Mouse (Mus musculus): ENCODE results near the gene Psmb9. TPM values are rescaled to one million over a fixed set of nuclear protein-coding genes. Genes with fewer than 3 reads are reported as not detected.
"Not testable (repeated sequence)": the region's sequence is repeated elsewhere in the genome, so short reads cannot be mapped to it uniquely, and the experiment has no call there.

The Psmb9 gene
- total RNA-seq (2021) = 10 to 100 TPM in 1 of 2 experiments, 1 to 10 TPM in 1; 6.9 to 13.5 TPM
- 16.0 and 20.5 TPM in 2 replicates for polyA plus RNA-seq (2012; rRNA removed)
- long read RNA-seq, transcript Psmb9-204 (6 exons, 1,352 nt) = major isoform, 12 of 13 reads
- long read RNA-seq, partial matches to known transcripts = 0 of 13 reads
- long read RNA-seq, other reads (novel, unspliced or antisense) = 1 of 13 reads

GRCm38 (mm10) chr17:34187261-34187916 is at the start of gene Psmb9, which contains the start of gene Tap1:
Psmb9 (minus strand) TSS chr17:34187764.
Tap1 (plus strand) TSS chr17:34187553.
- Histone ChIP-seq H3K79me2 (replicated peaks; ENCODE audit: control insufficient read depth, insufficient read depth, low read length) (no peaks in the 10 kb centered on the region), H3K27me3 (ENCODE audit: control insufficient read depth, insufficient read depth, low read length) (no peaks in the 10 kb centered on the region), H3K36me3 (ENCODE audit: control insufficient read depth, insufficient read depth, low read length) (no peaks in the 10 kb centered on the region), H3K4me1 (ENCODE audit: control insufficient read depth, insufficient read depth, low read length) (peaks cover 1% of the 10 kb centered on the region; the same call in 1 of the 2 replicates), H3K9ac (ENCODE audit: low read depth, low read length) (peak within 1 kb of the TSS; percentile 83), H3K27ac (peak within 1 kb of the TSS; percentile 91), H3K4me3 (peak within 1 kb of the TSS; percentile 82)
- peak; percentile 37; the same call in 1 of the 2 replicates for TF ChIP-seq EP300 (IDR thresholded peaks at IDR 0.05; ENCODE audit: insufficient read depth, low read depth, low read length)
- no peak for TF ChIP-seq CTCF (IDR thresholded peaks at IDR 0.05)
- peak; percentile 72 for TF ChIP-seq POLR2A (IDR thresholded peaks at IDR 0.05; ENCODE audit: insufficient read depth, low read depth, low read length)
- WGBS = under 1% methylated on average over 46 of the region's 46 CpGs
- intact Hi-C loops (cut with DNase I) = loop anchor here (1.0 kb wide), 2 partner anchors 10 to 17 kb away; partner anchors contain the start of gene Psmb8
- DNase-seq = peak; percentile 98 to 99

- 69% methylated on average over 5 of the region's 5 CpGs for WGBS
These were observed 49.1 kb upstream of the Psmb9 start for GRCm38 (mm10) chr17:34236691-34237090.

GRCm38 (mm10) chr17:34234926-34235325 is 47.4 kb upstream of the Psmb9 start:
- peak overlapping the region; percentile 36 for H3K27ac ChIP-seq
- H3K27me3 ChIP-seq (ENCODE audit: control insufficient read depth, insufficient read depth, low read length) = no peaks in the 10 kb centered on the region
- H3K4me3 ChIP-seq = no peak overlapping the region
- no peaks in the 10 kb centered on the region; the same call in 1 of the 2 replicates for H3K4me1 ChIP-seq (ENCODE audit: control insufficient read depth, insufficient read depth, low read length)
- DNase-seq = peak; percentile 83 to 88
- TF ChIP-seq POLR2A (IDR thresholded peaks at IDR 0.05; ENCODE audit: insufficient read depth, low read depth, low read length) = no peak
- TF ChIP-seq EP300 (IDR thresholded peaks at IDR 0.05; ENCODE audit: insufficient read depth, low read depth, low read length) = peak; percentile 91; the same call in 1 of the 2 replicates
- intact Hi-C loops (cut with DNase I) = loop anchor here (1.0 to 10.0 kb wide), 4 partner anchors 29 to 160 kb away; no protein-coding TSS in a partner anchor
- H3K79me2 ChIP-seq (replicated peaks; ENCODE audit: control insufficient read depth, insufficient read depth, low read length) = no peaks in the 10 kb centered on the region
- no peak overlapping the region for H3K9ac ChIP-seq (ENCODE audit: low read depth, low read length)
- H3K36me3 ChIP-seq (ENCODE audit: control insufficient read depth, insufficient read depth, low read length) = no peaks in the 10 kb centered on the region
- 26% methylated on average over 9 of the region's 9 CpGs for WGBS

More at GRCm38 (mm10) chr17:34236691-34237090, 49.1 kb upstream of the Psmb9 start:
- no peaks in the 10 kb centered on the region; the same call in 1 of the 2 replicates for H3K4me1 ChIP-seq (ENCODE audit: control insufficient read depth, insufficient read depth, low read length)
- no peak overlapping the region for H3K4me3 ChIP-seq
- H3K27me3 ChIP-seq (ENCODE audit: control insufficient read depth, insufficient read depth, low read length) = no peaks in the 10 kb centered on the region
- no peak overlapping the region for H3K9ac ChIP-seq (ENCODE audit: low read depth, low read length)
- TF ChIP-seq POLR2A (IDR thresholded peaks at IDR 0.05; ENCODE audit: insufficient read depth, low read depth, low read length) (no peak), CTCF (IDR thresholded peaks at IDR 0.05) (no peak), EP300 (IDR thresholded peaks at IDR 0.05; ENCODE audit: insufficient read depth, low read depth, low read length) (no peak)
- intact Hi-C loops (cut with DNase I) = loop anchor here (10.0 kb wide), 2 partner anchors 132 to 162 kb away; no protein-coding TSS in a partner anchor
- H3K79me2 ChIP-seq (replicated peaks; ENCODE audit: control insufficient read depth, insufficient read depth, low read length) = no peaks in the 10 kb centered on the region
- no peaks in the 10 kb centered on the region for H3K36me3 ChIP-seq (ENCODE audit: control insufficient read depth, insufficient read depth, low read length)
- H3K27ac ChIP-seq = no peak overlapping the region
- no peak for DNase-seq

- H3K79me2 ChIP-seq (replicated peaks; ENCODE audit: control insufficient read depth, insufficient read depth, low read length); H3K36me3 ChIP-seq (ENCODE audit: control insufficient read depth, insufficient read depth, low read length); DNase-seq; H3K27me3 ChIP-seq (ENCODE audit: control insufficient read depth, insufficient read depth, low read length); H3K27ac ChIP-seq; H3K4me3 ChIP-seq; H3K4me1 ChIP-seq (ENCODE audit: control insufficient read depth, insufficient read depth, low read length); H3K9ac ChIP-seq (ENCODE audit: low read depth, low read length): not testable (repeated sequence)
- intact Hi-C loops (cut with DNase I) = loop anchor here (10.0 kb wide), 2 partner anchors 127 to 157 kb away; no protein-coding TSS in a partner anchor
- WGBS = 90% methylated on average over 7 of the region's 7 CpGs
These were observed 44.5 kb upstream of the Psmb9 start for GRCm38 (mm10) chr17:34232021-34232420.

GRCm38 (mm10) chr17:34230971-34231370 is 43.4 kb upstream of the Psmb9 start:
- intact Hi-C loops (cut with DNase I) = loop anchor here (10.0 kb wide), 2 partner anchors 126 to 156 kb away; no protein-coding TSS in a partner anchor

GRCm38 (mm10) chr17:34225911-34226310 is 38.3 kb upstream of the Psmb9 start:
- intact Hi-C loops (cut with DNase I); H3K27ac ChIP-seq; DNase-seq; H3K27me3 ChIP-seq (ENCODE audit: control insufficient read depth, insufficient read depth, low read length); H3K9ac ChIP-seq (ENCODE audit: low read depth, low read length); H3K79me2 ChIP-seq (replicated peaks; ENCODE audit: control insufficient read depth, insufficient read depth, low read length); H3K4me1 ChIP-seq (ENCODE audit: control insufficient read depth, insufficient read depth, low read length); H3K4me3 ChIP-seq; H3K36me3 ChIP-seq (ENCODE audit: control insufficient read depth, insufficient read depth, low read length): not testable (repeated sequence)
- WGBS = over 99% methylated on average over 16 of the region's 23 CpGs

More at GRCm38 (mm10) chr17:34230971-34231370, 43.4 kb upstream of the Psmb9 start:
- not testable (repeated sequence) for H3K9ac ChIP-seq (ENCODE audit: low read depth, low read length); H3K4me3 ChIP-seq; H3K4me1 ChIP-seq (ENCODE audit: control insufficient read depth, insufficient read depth, low read length); DNase-seq; H3K36me3 ChIP-seq (ENCODE audit: control insufficient read depth, insufficient read depth, low read length); H3K27ac ChIP-seq; H3K27me3 ChIP-seq (ENCODE audit: control insufficient read depth, insufficient read depth, low read length); H3K79me2 ChIP-seq (replicated peaks; ENCODE audit: control insufficient read depth, insufficient read depth, low read length)
- WGBS = 95% methylated on average over 9 of the region's 9 CpGs
